Mouse (Mus musculus) liver, embryonic 11.5 days (tissue): ENCODE measurements at regions not wholly inside any gene's neighbourhood (a gene's known extent, or its start where the extent isn't known, plus 50 kb on each side); places are given as distances from the start of the nearest gene placed in this dataset.

Experiments used
- ATAC-seq: fragments of 200-750 bp; cut with Nextera tagmentation; replicated peaks from 2 replicates; pipeline ENCODE4 v1.8.0; 2017; ENCODE audit warnings: moderate number of reproducible peaks, mild to moderate bottlenecking, moderate TSS enrichment, moderate library complexity; ENCODE audit not compliant: low FRiP score
- DNase-seq: peaks from one replicate; pipeline ENCODE4 v3.0.0-alpha.2; 2017; ENCODE audit warnings: low spot score
- H3K27ac ChIP-seq: fragments of 300-500 bp; sonication (generic); 2 replicates; pipeline ENCODE4 v1.5.1; 2014; ENCODE audit warnings: mild to moderate bottlenecking, low read depth, low read length, control low read depth
- H3K27me3 ChIP-seq: fragments of 300-500 bp; sonication (generic); replicated peaks from 2 replicates; pipeline ENCODE4 v1.6.1; 2014; ENCODE audit warnings: low read length, mixed read lengths; ENCODE audit not compliant: control insufficient read depth, insufficient read depth
- H3K36me3 ChIP-seq: fragments of 300-500 bp; sonication (generic); 2 replicates; pipeline ENCODE4 v1.6.1; 2014; ENCODE audit warnings: mild to moderate bottlenecking, low read length, moderate library complexity, mixed read lengths; ENCODE audit not compliant: control insufficient read depth, insufficient read depth
- H3K4me1 ChIP-seq: fragments of 300-500 bp; sonication (generic); replicated peaks from 2 replicates; pipeline ENCODE4 v1.6.1; 2014; ENCODE audit warnings: low read length, mixed read lengths; ENCODE audit not compliant: control insufficient read depth, insufficient read depth
- H3K4me2 ChIP-seq: fragments of 300-500 bp; sonication (generic); 2 replicates; pipeline ENCODE4 v1.6.1; 2014; ENCODE audit warnings: mild to moderate bottlenecking, control low read depth, moderate library complexity
- H3K4me3 ChIP-seq: fragments of 300-500 bp; sonication (generic); 2 replicates; pipeline ENCODE4 v1.5.1; 2014; ENCODE audit warnings: low read depth, low read length, control low read depth
- H3K9ac ChIP-seq: fragments of 300-500 bp; sonication (generic); 2 replicates; pipeline ENCODE4 v1.6.1; 2014; ENCODE audit warnings: low read depth, low read length, control low read depth
- H3K9me3 ChIP-seq: fragments of 300-500 bp; sonication (generic); 2 replicates; pipeline ENCODE4 v1.6.1; 2016; ENCODE audit warnings: low read length, inconsistent platforms, mixed read lengths; ENCODE audit not compliant: control insufficient read depth
- WGBS: fragments of 180-500 bp; shearing (Covaris S2); extraction: QIAGEN DNeasy Blood & Tissue Kit; methylation state at CpG from one replicate; pipeline ENCODE4 v1.1.7; 2014; 5-methylcytosine and 5-hydroxymethylcytosine counted together

DNA sequence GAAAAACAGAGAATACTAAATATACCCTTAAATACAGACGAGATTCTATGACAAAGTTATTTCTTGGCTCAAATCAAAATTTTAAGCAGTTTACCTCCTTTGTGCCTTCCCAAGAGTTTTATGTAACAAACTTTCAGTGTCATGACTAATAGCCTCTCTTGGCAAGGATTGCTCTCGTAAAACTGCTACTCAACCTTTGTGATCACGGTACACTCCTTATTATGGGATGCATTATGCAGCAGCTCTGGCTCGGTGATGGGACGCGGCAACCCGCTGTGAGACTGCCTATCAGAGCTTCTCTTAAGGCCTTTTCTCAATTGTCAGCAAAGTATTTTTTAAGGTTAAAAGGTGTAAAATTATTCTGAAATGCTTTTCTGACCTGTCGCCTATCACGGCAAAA lies 59.8 kb upstream of the Spaca7 start:
- 79% methylated on average over 9 of the region's 9 CpGs for WGBS
- no peak overlapping the region for H3K9ac ChIP-seq
- H3K36me3 ChIP-seq = no peaks in the 10 kb centered on the region
- H3K4me1 ChIP-seq = no peaks in the 10 kb centered on the region
- H3K9me3 ChIP-seq = no peaks in the 10 kb centered on the region
- no peak overlapping the region for H3K27ac ChIP-seq
- no peaks in the 10 kb centered on the region for H3K27me3 ChIP-seq
- ATAC-seq = no peak
- no peak overlapping the region for H3K4me2 ChIP-seq
- no peak overlapping the region for H3K4me3 ChIP-seq
- no peak for DNase-seq

- Histone ChIP-seq H3K4me1 (no peaks in the 10 kb centered on the region), H3K4me2 (no peak overlapping the region), H3K9me3 (no peaks in the 10 kb centered on the region), H3K27ac (no peak overlapping the region), H3K27me3 (no peaks in the 10 kb centered on the region), H3K4me3 (no peak overlapping the region), H3K36me3 (no peaks in the 10 kb centered on the region), H3K9ac (no peak overlapping the region)
- 56% methylated on average over 7 of the region's 7 CpGs for WGBS
- ATAC-seq (no peak), DNase-seq (no peak)
These were observed 58.7 kb upstream of the Spaca7 start for GRCm38 (mm10) chr8:12514138-12514537.

DNA sequence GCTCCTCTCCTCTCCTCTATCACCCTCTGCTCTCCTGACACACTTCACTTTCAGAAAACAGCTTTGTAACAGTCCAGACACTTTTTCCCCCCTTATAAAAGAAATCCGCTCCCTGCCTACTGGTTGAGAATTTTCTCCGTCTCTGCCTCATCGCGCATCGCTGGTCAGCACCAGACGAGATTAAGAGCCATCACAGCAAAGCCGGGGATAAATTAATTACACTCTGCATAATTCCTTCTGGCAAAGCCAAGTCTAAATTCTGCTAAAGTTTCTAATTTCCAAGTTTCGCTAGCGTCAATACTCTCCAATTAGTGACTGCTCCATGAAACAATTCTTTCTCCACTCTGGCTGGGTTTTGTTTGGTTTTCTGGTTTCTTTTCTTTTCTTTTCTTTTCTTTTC lies 51.2 kb upstream of the Spaca7 start:
- Histone ChIP-seq H3K9ac (no peak overlapping the region), H3K4me2 (no peak overlapping the region), H3K27me3 (no peaks in the 10 kb centered on the region), H3K36me3 (no peaks in the 10 kb centered on the region), H3K4me3 (no peak overlapping the region), H3K9me3 (no peaks in the 10 kb centered on the region), H3K4me1 (no peaks in the 10 kb centered on the region), H3K27ac (no peak overlapping the region)
- DNase-seq (no peak), ATAC-seq (no peak)
- WGBS = 62% methylated on average over 9 of the region's 9 CpGs
